Mouse (Mus musculus) liver, embryonic 14 days (tissue): Measurements from ENCODE around the gene Scnn1b. TPM values are rescaled to one million over a fixed set of nuclear protein-coding genes. Genes with fewer than 3 reads are reported as not detected.

ENCODE experiments used
- polyA plus RNA-seq: library from polyadenylated mRNA; depleted of rRNA; stranded (reverse); fragments of >200 nt; gene quantifications from 2 replicates; pipeline ENCODE4 v1.2.3, GENCODE M21; 2012; rRNA removed

Gene Scnn1b
- 0.01 TPM in 1 of 2 replicates, not detected in the other for polyA plus RNA-seq

DNA sequence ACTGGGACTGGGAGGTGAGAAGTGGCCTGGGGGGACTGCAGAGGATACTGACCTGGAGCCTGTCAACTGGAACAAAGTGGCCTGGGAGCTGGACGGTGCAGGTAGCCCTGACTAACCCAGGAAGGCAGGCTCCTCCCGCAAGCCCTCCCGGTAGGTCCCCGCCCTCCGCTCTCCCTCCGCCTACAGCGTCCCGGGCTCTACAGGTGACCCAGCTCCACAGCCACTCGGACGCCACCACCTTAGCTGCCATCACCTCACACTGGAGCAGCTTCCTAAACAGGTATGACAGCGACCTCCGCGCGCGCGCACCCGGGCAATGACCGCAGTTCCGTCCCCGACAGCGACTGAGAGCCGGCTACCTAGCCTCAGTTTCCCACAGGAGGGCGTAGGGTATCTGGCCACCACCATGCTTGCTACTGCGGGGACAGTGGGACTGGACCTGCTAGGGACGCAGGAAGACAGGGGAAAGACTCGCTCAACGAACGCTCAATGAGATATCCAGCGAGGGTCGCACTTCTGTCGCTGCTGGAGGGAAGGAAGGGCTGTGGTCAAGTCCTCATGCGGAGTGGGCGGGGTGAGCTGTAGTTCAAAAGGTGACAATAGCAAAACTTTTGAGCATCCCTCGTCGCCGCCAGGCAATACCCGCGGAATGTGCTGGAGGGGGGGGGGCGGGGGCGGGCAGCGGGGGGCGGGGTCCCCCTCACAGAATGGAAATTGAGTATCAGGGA, at the start of gene Scnn1b:
Gene Scnn1b (plus strand): TSS at position 181 of the 728 bp plus-strand sequence.

Other genes with a start within 250 kb of the Scnn1b start
- gene Usp31, start 157.8 kb upstream of the Scnn1b start, polyA plus RNA-seq, result 2.0 and 2.6 TPM in 2 replicates
- gene Scnn1g, start 130.6 kb upstream of the Scnn1b start, polyA plus RNA-seq, result not detected in 2 replicates
- 6.0 and 6.9 TPM in 2 replicates for gene Cog7, start 116.7 kb downstream of the Scnn1b start, polyA plus RNA-seq
- 18.0 and 23.2 TPM in 2 replicates for gene Gga2, start 156.2 kb downstream of the Scnn1b start, polyA plus RNA-seq
- gene Ubfd1, start 202.1 kb downstream of the Scnn1b start, polyA plus RNA-seq, result 11.3 and 13.3 TPM in 2 replicates
- gene Ears2, start 202.2 kb downstream of the Scnn1b start, polyA plus RNA-seq, result 3.6 and 4.1 TPM in 2 replicates
- 74.9 and 89.4 TPM in 2 replicates for gene Ndufab1, start 236.8 kb downstream of the Scnn1b start, polyA plus RNA-seq